Mouse (Mus musculus) adrenal gland, adult 8-10 months (tissue): Measurements from ENCODE around the gene Spcs2. TPM values are rescaled to one million over a fixed set of nuclear protein-coding genes. Genes with fewer than 3 reads are reported as not detected.
"Not testable (repeated sequence)": the region's sequence is repeated elsewhere in the genome, so short reads cannot be mapped to it uniquely, and the experiment has no call there.

ENCODE experiments used
- DNase-seq: peaks from one replicate; pipeline ENCODE4 v3.0.0; 2022
- total RNA-seq, 4 experiments: library from RNA; stranded (reverse); gene quantifications; 2 replicates each; pipeline ENCODE4 v1.2.4; 2022

Spcs2 gene
- total RNA-seq, 4 experiments from 2014 or later: 194 to 235 (median 202) TPM

DNA sequence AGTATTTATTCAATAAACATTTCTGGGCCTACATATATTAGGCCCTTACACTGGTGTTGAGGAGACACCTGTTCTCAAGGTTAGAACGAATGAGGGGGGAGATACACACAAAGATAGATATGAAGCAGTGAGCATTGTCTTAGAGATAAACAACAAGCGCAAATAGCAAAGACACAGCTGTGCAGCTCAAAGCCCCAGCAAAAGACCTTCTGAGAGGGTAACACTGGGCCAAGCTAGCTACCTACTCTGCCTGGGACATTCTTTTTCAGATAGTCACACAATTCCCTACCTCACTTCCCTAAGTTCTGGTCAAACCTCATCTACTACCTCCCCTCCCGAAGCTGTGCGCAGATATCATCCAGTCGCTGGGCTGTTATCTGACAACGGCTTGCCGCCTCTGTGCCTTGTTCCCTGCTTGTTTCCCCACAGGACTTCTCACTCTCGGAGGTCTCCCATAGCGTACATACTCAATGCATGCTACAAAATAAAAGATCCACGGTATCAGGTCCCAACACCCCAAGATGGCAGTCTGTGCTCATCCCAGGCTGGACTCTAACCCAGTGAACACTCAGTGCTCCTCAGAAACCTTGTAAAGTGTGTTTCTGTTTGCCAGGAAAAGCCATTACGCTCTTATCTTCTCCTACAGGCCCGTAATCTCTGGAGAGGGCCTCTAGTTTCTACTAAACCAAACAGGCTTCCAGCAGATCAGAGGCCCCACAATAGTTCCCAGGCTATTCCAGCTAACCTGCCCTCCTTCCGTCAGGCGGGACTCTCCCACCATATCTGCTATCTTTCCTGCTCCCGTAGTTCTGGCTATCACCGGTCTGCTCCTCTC, 38.4 kb downstream of the Spcs2 start:
- no peak for DNase-seq

DNA sequence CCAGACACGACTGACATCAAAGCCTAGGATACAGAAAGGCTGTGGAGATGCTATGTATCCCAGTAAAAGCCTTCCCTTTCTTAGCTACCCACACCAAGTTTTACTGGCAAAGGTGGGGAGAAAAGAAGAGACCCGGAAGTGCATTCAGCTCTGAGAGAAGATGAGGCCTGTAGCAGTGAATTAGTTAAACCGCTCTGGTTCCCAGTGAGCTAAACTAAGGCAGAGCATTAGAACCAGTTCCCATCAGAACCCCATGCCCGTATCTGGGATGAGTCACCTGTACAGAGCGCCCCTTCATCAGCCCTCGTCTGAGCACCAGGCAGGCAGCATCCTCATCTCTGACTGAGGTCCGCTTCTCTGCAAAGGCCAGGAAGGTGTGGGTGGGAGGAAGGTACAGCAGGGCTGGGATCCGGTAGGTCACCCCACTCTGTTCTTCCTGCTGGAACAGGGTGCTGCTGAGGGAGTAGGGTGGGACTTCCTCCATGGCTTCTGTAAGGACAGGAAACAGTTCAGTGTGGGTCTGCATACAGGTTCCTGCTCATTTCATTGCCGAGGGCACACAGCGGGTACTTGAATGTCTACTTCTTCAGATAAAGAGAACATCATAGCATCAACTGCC, 40.1 kb downstream of the Spcs2 start:
- DNase-seq: no peak

DNA sequence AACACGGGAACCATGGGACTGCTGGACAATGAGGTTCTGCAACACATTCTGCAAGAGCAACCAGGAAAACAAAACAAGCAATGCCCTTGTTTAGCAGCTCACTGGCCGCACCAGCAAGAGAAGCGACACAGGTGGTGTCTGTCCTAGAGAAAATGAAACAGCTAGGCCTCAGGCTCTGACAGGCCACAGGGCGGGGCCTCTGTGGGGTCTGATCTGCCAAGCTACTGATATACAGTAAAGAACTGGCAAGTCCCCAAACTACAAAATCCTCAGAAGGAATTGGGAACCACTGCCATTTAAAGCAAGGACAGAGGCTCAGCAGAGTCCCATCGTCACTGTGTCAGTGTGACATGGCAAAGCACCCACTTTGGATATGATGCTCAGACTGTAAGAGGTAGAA, 40.8 kb downstream of the Spcs2 start:
- no peak for DNase-seq

DNA sequence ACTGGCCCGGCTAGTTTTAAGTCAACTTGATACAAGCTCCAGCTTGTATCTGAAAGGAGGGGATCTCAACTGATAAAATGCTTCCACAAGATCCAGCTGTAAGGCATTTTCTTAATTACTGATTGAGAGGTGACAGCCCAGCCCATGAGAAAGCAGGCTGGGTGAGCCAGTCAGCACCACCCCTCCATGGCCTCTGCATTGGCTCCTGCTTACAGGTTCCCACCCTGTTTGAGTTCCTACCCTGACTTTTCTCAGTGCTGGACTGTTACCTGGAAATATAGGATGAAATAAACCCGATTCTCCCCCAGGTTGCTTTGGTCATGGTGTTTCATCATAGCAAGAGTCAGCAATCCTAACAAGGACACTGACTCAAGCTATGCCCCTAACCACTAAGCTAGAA, 41.3 kb downstream of the Spcs2 start:
- no peak for DNase-seq

DNA sequence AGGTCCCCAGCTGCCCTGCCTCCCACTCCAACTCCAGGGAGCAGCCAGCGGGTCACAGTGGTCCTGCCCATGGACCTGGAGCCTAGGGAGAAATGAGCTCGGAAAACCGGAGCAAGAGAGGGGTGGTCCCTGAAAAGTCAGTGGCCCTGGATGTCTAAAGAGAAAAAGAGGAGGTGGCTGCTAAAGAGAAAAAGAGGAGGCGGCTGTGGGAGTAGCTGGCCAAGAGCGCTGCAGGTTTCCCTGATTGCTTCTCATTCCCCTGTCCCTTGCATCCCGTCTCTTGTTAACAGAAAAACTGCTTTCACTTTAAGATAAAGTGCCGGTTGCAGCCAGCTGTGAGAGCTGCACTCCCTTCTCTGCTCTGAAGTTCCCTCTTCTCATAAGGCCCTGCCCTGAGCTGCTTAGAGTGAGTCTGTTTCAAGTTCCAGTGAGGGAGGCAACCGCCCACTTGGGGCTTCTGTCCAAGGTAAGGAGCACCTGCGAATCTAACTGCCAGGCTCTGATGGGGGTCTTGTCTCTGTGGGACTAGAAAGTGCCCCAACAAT, 45.0 kb downstream of the Spcs2 start:
- DNase-seq: not testable (repeated sequence)

DNA sequence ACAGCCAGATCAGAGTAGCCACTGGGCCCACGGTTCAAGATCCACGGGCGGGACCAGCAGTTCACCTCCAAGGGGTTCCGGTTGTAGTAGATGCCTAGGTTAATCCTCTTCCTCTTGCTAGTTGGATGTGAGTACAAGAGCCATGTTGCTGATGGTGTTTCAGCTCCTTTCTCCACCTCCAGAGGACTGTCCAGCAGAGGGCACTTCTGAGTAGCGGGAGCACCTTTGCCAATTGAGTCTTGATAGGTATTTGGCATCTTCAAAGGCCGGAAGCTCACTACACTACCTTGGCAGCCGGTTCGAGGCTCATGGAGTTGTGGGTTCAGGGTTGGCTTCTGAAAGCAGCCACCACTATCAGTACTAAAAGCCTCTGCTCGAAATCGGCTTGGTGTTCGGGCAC, 49.9 kb downstream of the Spcs2 start:
- DNase-seq: no peak

DNA sequence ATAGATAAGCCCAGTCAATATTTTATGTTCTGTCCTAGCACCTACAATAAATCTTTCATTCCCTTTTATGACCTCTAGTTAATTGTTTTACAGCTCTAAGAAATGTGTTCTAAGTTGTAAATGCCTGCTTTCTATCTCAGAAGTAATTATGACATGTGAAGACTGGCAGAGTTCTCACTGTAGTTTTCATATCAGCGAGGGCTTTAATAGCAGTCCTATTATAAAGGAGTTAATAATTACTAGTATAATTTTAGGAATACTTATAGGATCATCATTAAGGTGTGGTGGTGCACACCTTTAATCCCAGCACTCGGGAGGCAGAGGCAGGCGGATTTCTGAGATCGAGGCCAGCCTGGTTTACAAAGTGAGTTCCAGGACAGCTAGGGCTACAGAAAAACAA, 51.6 kb downstream of the Spcs2 start:
- DNase-seq: no peak

DNA sequence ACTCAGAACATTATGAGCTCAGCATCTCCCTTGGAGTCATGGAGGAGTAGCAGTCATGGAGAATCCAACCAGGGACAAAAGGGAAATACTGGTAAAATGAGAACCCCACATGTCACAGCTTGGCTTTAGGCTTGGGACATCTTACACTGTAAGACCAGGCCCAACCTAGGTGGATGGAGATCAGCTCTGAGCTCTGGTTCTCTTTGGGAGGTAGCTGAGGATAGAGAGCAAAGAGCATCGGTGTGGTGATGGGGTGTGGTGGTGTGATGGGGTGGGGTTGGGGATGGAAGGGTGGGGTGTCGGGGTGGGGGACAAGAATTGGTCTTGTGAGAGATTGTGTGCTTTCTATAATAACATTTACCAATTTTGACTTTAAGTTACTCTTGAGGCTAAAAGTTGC, 52.4 kb downstream of the Spcs2 start:
- no peak for DNase-seq

DNA sequence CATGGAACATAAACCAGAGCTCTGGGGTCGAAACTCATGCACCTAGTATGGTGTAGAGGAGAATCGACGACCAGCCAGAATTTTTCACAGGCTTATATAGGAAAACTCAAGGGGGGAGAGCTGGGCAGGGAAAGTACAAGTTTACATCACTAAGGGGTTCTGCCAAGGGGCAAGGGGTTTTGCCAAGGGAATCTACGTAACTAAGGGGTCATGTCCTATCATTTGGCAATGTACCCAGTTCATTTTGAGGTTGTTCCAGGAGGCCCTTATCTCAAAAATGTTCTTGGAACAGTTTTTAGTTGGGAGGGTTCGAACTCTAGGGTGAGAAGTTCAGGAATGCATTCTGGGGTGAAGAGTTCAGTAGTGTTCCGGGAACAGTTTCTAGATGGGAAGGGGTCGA, 56.2 kb downstream of the Spcs2 start:
- DNase-seq: not testable (repeated sequence)

DNA sequence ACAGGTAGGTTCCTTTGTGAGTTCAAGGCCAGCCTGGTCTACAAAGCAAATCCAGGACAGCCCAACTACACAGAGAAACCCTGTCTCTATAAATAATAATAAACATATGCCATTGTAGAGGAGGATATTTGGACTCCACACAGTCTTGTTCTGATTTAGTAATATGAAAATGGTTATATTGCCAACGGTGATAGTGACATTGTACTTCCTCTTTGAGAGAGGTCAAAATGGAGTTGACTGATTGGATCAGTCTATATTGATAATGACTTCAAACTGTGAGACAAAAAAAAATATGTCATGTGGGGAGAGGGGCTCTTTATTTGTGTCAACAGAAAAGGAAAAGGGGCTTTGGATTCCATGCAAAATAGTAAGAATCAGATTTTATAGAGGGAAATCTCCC, 57.9 kb downstream of the Spcs2 start:
- no peak for DNase-seq

DNA sequence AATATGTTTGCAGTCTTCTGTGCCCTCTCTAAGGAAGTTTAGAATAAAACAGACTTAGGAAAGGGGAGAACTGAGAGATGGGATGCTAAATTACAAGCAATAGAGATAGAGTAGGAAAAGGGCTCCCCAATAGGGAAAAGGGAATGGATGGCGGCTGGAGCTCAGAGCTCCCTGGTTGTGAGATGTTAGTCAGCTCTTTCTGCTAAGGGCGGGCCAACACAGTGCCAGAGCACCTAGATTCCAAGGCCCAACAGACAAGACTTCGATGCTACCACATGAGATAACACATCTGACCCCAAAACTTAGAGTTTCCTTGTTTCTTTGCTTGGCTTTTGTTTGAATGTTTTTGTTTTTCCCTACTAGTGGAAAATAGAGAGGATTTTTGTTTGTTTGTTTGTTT, 59.2 kb downstream of the Spcs2 start:
- not testable (repeated sequence) for DNase-seq

DNA sequence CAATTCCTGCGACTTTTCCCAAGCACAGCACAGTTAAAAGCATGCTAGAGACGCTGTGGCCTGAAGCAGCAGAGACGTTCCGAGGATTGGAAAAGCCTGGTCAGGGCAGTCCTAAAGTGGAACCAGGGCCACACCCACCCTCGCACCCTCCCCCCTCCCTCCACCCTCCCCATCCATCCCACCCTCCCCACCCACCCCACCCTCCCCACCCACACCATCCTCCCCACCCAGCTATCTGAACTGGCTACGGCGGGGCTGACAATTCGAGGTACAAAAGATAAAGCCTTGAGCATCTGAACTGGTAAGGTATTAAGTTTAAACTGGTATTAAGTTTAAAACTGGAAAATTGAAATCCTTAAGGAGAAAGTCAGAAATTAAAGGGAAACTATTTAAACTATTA, 59.7 kb downstream of the Spcs2 start:
- no peak for DNase-seq

DNA sequence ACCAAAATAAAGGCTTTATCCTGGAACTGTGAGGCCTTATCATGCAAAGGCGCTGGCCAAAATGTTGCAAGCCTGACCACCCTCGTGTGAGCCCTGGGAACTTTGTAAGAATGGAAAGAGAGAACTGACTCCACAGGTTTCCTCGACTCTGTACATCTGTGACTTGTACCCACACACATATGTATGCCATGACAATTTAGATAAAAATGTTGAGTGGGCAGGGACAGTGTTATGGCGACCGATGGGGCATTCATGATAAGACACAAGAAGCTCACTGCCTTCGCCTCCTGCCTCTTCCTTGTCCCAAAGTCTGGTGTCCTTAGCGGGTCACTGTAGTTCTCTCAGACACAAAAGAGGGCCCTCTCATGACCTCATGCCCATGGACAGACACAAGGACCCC, 64.1 kb downstream of the Spcs2 start:
- DNase-seq: no peak

DNA sequence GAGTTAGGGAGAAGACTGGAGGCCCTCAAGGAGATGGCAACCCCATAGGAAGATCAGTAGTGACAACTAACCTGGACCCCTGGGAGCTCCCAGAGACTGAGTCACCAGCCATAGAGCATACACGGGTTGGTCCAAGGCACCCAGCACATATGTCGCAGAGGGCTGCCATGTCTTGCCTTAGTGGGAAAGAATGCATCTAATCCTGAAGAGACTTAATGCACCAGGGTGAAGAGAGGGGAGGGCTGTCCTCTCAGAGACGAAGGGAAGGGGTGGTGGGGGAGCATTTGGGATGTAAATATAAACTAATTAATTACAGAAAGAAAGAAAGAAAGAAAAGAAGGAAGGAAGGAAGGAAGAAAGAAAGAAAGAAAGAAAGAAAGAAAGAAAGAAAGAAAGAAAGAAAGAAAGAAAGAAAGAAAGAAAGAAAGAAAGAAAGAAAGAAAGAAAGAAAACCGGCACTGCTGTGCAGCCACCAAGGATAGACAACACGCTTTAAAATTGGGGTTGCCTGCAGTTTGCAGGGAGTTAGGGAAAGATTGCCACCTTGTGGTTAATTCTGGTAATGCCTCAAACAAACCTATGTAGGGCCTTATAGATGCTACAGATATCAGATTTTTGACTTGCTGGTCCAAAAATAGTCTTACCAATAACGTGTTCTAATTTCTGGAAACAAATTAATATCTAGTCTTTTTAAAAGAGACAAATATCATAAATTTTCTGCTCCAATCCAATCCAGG, 65.2 kb downstream of the Spcs2 start:
- DNase-seq: no peak

DNA sequence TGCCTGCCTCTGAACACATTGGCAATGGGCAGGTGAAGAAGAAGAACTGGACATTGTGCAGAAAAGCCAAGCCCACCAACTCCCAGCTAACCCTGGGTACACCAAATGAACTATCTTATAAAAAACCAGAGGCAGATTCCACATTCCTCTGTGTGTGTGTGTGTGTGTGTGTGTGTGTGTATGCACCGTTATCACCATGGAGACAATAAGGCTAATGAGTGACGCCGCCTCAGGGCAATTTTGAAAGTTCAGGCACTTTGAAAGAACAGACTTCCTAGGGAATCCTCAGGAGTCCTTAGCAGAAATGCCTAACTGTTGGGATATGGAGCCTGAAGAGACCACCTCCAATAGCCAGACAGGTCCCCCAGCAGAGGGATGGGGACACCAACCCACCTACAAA, 66.0 kb downstream of the Spcs2 start:
- no peak for DNase-seq

DNA sequence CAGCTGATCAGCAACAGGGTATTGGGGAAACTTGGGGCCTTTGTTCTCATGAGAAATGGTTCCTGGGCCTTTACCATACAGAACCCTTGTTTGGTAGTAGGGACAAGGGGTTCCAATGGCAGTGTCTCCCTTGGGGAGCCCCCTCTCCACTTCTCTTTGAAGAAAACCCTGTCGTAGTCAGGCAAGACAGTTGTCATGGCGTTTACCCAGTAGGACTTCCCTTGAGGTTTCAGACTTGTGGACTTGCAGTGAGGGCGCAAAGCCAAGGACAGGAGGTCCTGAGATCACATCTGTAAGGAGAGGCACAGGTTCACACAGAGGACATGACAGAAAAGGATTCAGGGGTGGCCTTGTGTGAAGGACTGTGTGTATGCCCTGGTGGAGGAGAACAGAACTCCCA, 66.8 kb downstream of the Spcs2 start:
- DNase-seq: no peak

DNA sequence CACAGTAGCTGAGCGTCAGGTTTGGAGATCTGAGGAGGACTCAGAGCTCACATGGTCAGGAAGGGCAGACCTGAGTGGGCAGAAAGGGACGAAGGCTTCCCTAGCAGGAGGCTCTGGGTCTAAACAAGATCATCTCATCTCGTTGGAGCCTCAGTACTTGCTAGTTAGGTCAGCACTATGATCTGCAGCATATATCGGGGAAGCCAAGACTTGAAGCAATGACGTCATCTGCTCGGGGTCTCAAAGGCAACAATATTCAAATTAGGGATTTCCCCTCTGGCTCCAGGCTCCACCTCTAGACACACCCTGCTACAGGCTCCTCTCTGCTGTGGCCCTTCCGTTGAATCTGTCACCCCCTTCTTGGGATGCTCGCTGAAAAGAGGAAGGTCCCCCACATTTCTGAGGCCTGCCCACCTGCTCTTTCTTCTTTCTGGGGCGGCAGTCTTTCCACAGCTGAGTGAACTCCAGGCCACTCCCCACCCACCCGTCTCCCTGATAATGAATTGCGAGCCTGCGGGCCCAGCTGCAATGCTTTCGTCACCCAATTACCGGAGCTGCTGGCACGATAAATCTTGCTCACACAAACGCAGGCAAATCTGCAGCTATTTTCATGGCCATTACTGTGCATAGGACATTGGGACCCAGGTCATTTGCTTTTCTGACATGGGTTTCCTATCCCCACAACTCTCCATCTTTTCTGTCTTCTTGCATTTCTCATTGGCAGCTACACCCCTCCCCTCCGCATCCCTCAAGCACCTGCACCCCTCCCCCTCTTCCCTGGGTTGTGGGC, 67.9 kb downstream of the Spcs2 start:
- DNase-seq: no peak

DNA sequence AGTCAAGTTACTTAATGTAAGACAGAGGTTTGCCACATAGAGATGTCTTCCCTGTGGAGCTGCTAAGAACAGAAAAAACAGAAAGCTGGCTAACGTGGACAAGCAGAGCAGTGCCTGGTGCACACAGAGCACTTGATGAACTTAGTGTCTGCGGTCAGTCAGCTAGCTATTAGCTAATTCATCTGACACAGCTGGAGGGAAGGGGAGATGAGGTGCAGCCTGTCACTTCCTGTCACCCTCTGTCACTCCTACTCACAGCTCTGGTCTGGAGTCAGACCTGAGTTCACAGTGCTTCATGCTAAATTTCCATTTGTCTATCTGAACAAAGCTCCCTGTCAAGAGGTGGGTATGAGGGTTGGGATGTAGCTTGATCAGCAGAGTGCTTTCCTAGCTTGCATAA, 69.2 kb downstream of the Spcs2 start:
- DNase-seq: no peak

DNA sequence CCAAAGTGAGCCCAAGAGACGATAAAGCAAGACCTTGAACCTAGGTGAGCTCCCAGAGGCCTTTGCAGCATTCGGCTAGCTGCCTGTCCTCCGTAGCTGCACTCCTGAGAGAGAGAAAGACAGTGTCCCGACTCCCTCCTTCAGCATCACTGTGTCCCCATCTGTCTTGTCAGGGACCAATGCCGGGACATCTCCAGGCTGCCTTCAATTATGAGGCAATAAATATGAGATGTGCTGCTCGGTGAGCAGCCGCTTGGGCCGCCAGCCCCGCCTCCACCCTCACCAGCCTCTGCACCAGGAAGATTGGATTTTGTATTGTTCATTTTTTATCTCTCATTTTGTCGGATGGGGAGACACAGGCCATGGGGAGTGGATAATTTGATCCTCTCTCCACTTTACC, 72.4 kb downstream of the Spcs2 start:
- DNase-seq: no peak

DNA sequence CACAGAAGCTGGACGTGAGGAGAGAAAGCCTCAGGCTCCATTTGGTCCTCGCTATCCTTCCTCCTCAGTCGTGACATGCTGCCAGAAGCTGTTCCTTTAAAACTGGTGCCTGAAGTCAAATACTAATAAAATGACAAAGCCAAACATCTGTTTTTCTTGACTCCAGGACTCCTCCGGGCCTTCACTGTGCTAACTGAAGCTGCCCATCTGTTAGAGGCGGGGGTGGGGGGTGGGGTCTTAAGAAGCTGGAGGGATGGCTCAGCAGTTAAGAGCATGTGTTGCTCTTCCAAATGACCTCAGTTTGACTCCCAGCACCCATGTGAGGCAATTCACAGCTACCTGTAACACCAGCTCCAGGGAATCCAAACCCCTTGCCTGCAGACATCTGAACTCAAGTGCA, 74.7 kb downstream of the Spcs2 start:
- no peak for DNase-seq

DNA sequence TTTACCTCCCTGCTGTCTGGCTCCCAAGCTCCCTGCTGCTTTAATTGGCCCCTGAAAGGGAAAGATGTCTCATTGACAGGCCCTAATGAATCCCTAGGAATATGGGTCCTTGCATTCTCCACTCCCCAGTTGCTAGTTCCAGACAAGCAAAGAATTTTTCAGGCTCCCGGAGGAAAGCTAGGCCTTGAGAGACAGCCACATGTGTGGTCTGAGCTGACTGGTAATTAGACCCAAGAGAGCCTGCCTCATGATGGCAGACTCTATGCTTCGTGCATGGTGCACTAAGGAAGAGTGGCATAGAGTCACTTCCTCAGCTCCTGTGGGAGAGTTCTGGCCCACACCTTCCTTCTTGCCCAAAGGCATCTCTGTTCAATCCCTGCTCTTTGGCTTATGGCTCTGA, 75.3 kb downstream of the Spcs2 start:
- no peak for DNase-seq
